Mouse (Mus musculus) embryonic facial prominence, embryonic 11.5 days (tissue): ENCODE measurements around the gene Gk2. TPM values are rescaled to one million over a fixed set of nuclear protein-coding genes. Genes with fewer than 3 reads are reported as not detected.

ENCODE experiments used
- ATAC-seq: fragments of 200-750 bp; cut with Nextera tagmentation; replicated peaks from 2 replicates; pipeline ENCODE4 v1.8.0; 2017; ENCODE audit warnings: low read depth; ENCODE audit not compliant: insufficient number of reproducible peaks, low FRiP score, low TSS enrichment
- DNase-seq: peaks from one replicate; pipeline ENCODE4 v3.0.0-alpha.2; 2015; ENCODE audit warnings: low spot score
- H3K27ac ChIP-seq: fragments of 300-500 bp; sonication (generic); replicated peaks from 2 replicates; pipeline ENCODE4 v1.5.1; 2014; ENCODE audit warnings: mild to moderate bottlenecking, low read depth, low read length, control low read depth
- H3K27me3 ChIP-seq: fragments of 300-500 bp; sonication (generic); 2 replicates; pipeline ENCODE4 v1.6.1; 2014; ENCODE audit warnings: mild to moderate bottlenecking, low read length, moderate library complexity, mixed read lengths; ENCODE audit not compliant: control insufficient read depth, insufficient read depth
- H3K36me3 ChIP-seq: fragments of 300-500 bp; sonication (generic); replicated peaks from 2 replicates; pipeline ENCODE4 v1.6.1; 2014; ENCODE audit warnings: low read depth, mild to moderate bottlenecking, low read length, moderate library complexity, mixed read lengths; ENCODE audit not compliant: control insufficient read depth, insufficient read depth
- H3K4me1 ChIP-seq: fragments of 300-500 bp; sonication (generic); 2 replicates; pipeline ENCODE4 v1.6.1; 2014; ENCODE audit warnings: low read length, mixed read lengths; ENCODE audit not compliant: control insufficient read depth, insufficient read depth
- H3K4me2 ChIP-seq: fragments of 300-500 bp; sonication (generic); 2 replicates; pipeline ENCODE4 v1.6.1; 2014; ENCODE audit warnings: low read depth, mild to moderate bottlenecking, control low read depth, low read length, moderate library complexity
- H3K4me3 ChIP-seq: fragments of 300-500 bp; sonication (generic); 2 replicates; pipeline ENCODE4 v1.5.1; 2014; ENCODE audit warnings: low read depth, low read length, control low read depth
- H3K9ac ChIP-seq: fragments of 300-500 bp; sonication (generic); replicated peaks from 2 replicates; pipeline ENCODE4 v1.6.1; 2014; ENCODE audit warnings: mild to moderate bottlenecking, control low read depth, low read length
- H3K9me3 ChIP-seq: fragments of 300-500 bp; sonication (generic); replicated peaks from 2 replicates; pipeline ENCODE4 v1.6.1; 2016; ENCODE audit warnings: mild to moderate bottlenecking, low read length, inconsistent platforms, mixed read lengths; ENCODE audit not compliant: control insufficient read depth
- whole genome bisulfite sequencing: fragments of 180-500 bp; shearing (Covaris S2); extraction: QIAGEN DNeasy Blood & Tissue Kit; methylation state at CpG from one replicate; pipeline ENCODE4 v1.1.7; 2014; 5-methylcytosine and 5-hydroxymethylcytosine counted together
- polyA plus RNA-seq: library from polyadenylated mRNA; unstranded; fragments of >200 nt; fragmentation: Nextera tagmentation; extraction: Ambion mirVana; gene quantifications from 2 replicates; pipeline ENCODE4 v1.2.1, GENCODE M21; 2014

The Gk2 gene
- polyA plus RNA-seq: not detected in 2 replicates

GRCm38 (mm10) chr5:97456816-97457215 is at the start of gene Gk2:
TSS of gene Gk2 (minus strand) at chr5:97457021.
- no peak within 1 kb of the TSS for H3K9ac ChIP-seq
- no peak within 1 kb of the TSS for H3K27ac ChIP-seq
- 93% methylated on average over 10 of the region's 10 CpGs for WGBS
- no peak within 1 kb of the TSS for H3K4me2 ChIP-seq
- no peak within 1 kb of the TSS for H3K4me3 ChIP-seq
- H3K9me3 ChIP-seq: no peaks in the 10 kb centered on the region
- ATAC-seq (no peak), DNase-seq (no peak)
- no peaks in the 10 kb centered on the region for H3K4me1 ChIP-seq
- H3K27me3 ChIP-seq: no peaks in the 10 kb centered on the region
- no peaks in the 10 kb centered on the region for H3K36me3 ChIP-seq

DNA sequence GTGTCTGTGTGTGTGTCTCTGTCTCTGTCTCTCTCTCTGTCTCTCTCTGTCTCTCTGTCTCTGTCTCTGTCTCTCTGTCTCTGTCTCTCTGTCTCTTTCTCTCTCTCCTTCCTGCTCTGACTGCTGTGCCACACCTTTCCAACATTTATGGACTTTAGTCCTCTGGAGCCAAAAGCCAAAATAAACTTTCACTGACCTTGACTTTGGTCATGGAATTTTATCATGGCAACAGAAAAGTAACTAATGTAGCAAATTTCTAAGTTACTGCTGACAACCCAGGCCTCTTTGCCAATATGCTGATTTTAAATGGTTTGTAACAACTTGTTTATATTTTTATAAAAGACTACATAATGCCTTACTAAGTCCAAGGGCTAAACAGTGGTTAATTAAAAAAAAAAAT is 41.2 kb upstream of the Gk2 start:
- ATAC-seq (no peak), DNase-seq (no peak)
- no peaks in the 10 kb centered on the region for H3K9me3 ChIP-seq
- no peak overlapping the region for H3K9ac ChIP-seq
- no peak overlapping the region for H3K4me3 ChIP-seq
- H3K4me2 ChIP-seq: no peak overlapping the region
- H3K36me3 ChIP-seq: no peaks in the 10 kb centered on the region
- H3K27ac ChIP-seq: no peak overlapping the region
- no peaks in the 10 kb centered on the region for H3K4me1 ChIP-seq
- H3K27me3 ChIP-seq: no peaks in the 10 kb centered on the region

DNA sequence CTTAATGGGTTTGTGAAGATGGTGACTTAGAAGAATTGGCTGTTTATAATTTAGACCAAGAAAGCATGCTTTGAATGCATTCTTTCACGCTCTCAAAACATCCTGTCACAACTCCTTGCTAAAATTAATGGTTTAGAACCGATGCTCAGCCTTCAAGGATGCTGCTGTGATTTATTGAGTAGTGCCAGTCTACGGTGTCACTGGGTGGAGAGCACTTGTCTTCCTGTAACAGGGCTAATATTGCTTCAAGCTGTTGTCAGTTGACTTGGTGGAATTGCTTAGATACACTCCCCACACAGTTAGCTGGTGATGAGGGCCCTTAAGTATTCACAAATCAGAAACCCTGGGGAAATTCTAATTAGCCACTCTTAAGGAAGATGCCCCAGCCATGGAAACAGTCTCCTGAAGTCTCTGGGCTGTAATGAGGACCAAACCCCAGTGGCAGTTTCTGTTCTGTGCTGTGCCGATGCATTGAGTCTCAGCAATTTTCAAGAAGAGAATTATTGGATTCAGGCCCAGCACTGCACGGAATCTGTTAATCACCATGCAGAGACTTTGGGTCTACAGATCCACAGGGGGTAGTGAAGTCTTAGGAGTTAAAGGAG is 38.8 kb upstream of the Gk2 start:
- DNase-seq: no peak
- H3K4me3 ChIP-seq: no peak overlapping the region

DNA sequence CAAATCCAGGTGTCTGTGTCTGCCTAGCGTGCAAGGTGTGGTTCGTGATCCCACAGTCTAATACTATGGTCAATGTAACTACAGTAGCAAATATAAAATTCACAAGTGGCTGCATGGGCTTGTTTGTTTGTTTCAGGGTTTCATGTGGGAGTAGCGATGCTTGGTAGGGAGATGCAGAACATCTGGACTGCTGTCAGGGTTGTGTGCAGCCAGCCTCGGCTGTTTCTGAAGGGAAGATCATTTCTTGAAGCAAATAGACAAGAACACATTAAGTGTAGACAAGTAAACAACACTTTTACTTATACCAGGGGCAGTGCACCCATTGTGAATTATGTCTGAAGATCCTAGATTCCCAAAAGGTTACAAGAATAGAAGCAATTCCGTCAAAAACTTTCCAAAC is 36.6 kb upstream of the Gk2 start:
- no peaks in the 10 kb centered on the region for H3K9me3 ChIP-seq
- DNase-seq (no peak), ATAC-seq (no peak)
- no peaks in the 10 kb centered on the region for H3K27me3 ChIP-seq
- no peak overlapping the region for H3K9ac ChIP-seq
- no peak overlapping the region for H3K4me2 ChIP-seq
- no peaks in the 10 kb centered on the region for H3K4me1 ChIP-seq
- 81% methylated on average over 5 of the region's 5 CpGs for WGBS
- H3K36me3 ChIP-seq: no peaks in the 10 kb centered on the region
- no peak overlapping the region for H3K4me3 ChIP-seq
- H3K27ac ChIP-seq: no peak overlapping the region

More for the DNA sequence above, 38.8 kb upstream of the Gk2 start:
- Histone ChIP-seq H3K4me2 (no peak overlapping the region), H3K9me3 (no peaks in the 10 kb centered on the region), H3K9ac (no peak overlapping the region), H3K27ac (no peak overlapping the region), H3K27me3 (no peaks in the 10 kb centered on the region), H3K4me1 (no peaks in the 10 kb centered on the region), H3K36me3 (no peaks in the 10 kb centered on the region)
- 72% methylated on average over 5 of the region's 5 CpGs for WGBS
- ATAC-seq: no peak

GRCm38 (mm10) chr5:97486141-97486540 is 29.3 kb upstream of the Gk2 start:
- Histone ChIP-seq H3K4me1 (no peaks in the 10 kb centered on the region), H3K27me3 (no peaks in the 10 kb centered on the region), H3K36me3 (no peaks in the 10 kb centered on the region), H3K4me2 (no peak overlapping the region), H3K9me3 (no peaks in the 10 kb centered on the region), H3K4me3 (no peak overlapping the region), H3K27ac (no peak overlapping the region), H3K9ac (no peak overlapping the region)
- no peak for DNase-seq
- 87% methylated on average over 5 of the region's 5 CpGs for WGBS
- no peak for ATAC-seq

- WGBS: 88% methylated on average over 1 of the region's 1 CpGs
- no peak overlapping the region for H3K27ac ChIP-seq
- no peak for ATAC-seq
These were observed 23.2 kb upstream of the Gk2 start for GRCm38 (mm10) chr5:97479991-97480390.

DNA sequence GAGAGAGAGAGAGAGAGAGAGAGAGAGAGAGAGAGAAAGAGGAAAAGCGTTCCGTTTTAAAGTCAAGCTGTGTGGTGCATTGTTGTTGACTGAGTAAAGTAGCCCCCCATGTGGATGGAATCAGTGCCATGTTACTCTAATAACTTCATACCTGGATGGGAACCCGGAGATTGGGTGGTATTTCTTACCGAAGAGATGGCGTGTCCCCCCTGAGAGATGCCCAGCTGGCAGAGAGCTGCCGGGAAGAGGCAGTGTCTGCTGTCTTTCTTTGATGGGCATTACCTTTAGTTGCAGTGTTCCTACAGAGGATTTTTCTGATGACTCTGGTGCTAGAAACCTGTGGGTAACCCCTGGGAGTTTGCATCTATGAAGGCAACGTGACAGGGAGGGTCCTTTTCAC is 10.4 kb upstream of the Gk2 start:
- no peak for DNase-seq
- WGBS: 91% methylated on average over 7 of the region's 7 CpGs

More at GRCm38 (mm10) chr5:97479991-97480390, 23.2 kb upstream of the Gk2 start:
- H3K27me3 ChIP-seq: no peaks in the 10 kb centered on the region
- no peak for DNase-seq
- H3K36me3 ChIP-seq: no peaks in the 10 kb centered on the region
- no peak overlapping the region for H3K4me3 ChIP-seq
- no peaks in the 10 kb centered on the region for H3K4me1 ChIP-seq
- no peak overlapping the region for H3K4me2 ChIP-seq
- H3K9me3 ChIP-seq: no peaks in the 10 kb centered on the region
- H3K9ac ChIP-seq: no peak overlapping the region

DNA sequence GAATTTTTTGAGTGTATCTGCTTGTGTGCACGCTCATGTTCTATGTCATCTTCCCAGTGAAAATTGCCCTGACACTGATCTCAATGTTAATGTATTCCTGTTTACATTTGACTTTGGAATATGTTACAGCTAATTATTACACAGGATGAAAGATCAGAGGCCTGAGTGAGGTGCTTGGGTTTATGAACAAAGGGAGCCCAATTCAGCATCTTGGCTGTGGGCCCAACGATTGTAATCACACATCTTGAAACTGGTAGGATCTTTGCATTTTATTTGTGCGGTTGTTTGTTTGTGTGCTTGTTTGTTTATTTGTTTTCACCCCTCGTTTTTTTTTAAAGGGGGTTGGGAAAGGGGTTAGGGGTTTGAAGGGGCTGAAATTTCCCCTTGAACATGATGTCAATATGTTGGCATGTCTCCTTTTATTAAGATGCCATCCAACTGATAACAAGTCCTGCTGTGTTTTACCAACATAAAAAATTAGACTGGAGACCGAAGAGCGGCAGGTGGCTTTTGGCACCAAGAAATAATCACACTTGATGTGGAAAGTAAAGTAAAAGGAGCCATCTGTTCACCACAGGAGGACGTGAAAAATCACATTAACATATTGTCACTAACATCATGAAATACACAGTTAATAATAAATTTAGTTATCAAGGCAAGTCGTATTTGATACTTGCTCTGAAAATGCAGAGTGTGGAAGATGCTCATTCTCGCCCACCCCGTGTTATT is 9.8 kb upstream of the Gk2 start:
- no peak overlapping the region for H3K4me3 ChIP-seq
- no peaks in the 10 kb centered on the region for H3K36me3 ChIP-seq
- H3K27me3 ChIP-seq: no peaks in the 10 kb centered on the region
- H3K9ac ChIP-seq: no peak overlapping the region
- no peak for ATAC-seq
- DNase-seq: peak; percentile 3
- H3K27ac ChIP-seq: no peak overlapping the region
- H3K4me1 ChIP-seq: no peaks in the 10 kb centered on the region
- no peaks in the 10 kb centered on the region for H3K9me3 ChIP-seq
- no peak overlapping the region for H3K4me2 ChIP-seq
- WGBS: 84% methylated on average over 10 of the region's 10 CpGs

More for the DNA sequence above, 10.4 kb upstream of the Gk2 start:
- Histone ChIP-seq H3K4me2 (no peak overlapping the region), H3K27me3 (no peaks in the 10 kb centered on the region), H3K27ac (no peak overlapping the region), H3K4me3 (no peak overlapping the region), H3K9ac (no peak overlapping the region), H3K36me3 (no peaks in the 10 kb centered on the region), H3K4me1 (no peaks in the 10 kb centered on the region), H3K9me3 (no peaks in the 10 kb centered on the region)
- no peak for ATAC-seq
